Mouse (Mus musculus): Measurements from ENCODE around the gene Mvp.

- TF ChIP-seq MXI1 (IDR thresholded peaks at IDR 0.05; ENCODE audit: low read depth, low read length) (no peak), MEF2A (IDR thresholded peaks at IDR 0.05; ENCODE audit: extremely low read depth, insufficient replicate concordance, low read depth, low read length, poor library complexity, severe bottlenecking) (no peak), CHD1 (IDR thresholded peaks at IDR 0.05; ENCODE audit: low read depth, low read length) (no peak), CTCF (IDR thresholded peaks at IDR 0.05 in 2 of 3, conservative IDR thresholded peaks at IDR 0.05 in 1 of 3; ENCODE audit: control insufficient read depth in 1 of 3, insufficient read depth in 1 of 3, low read depth in 2 of 3, low read length in 3 of 3, poor library complexity in 1 of 3, severe bottlenecking in 1 of 3) (no peak), TCF12 (IDR thresholded peaks at IDR 0.05; ENCODE audit: low read depth, low read length) (no peak), GATA1 (IDR thresholded peaks at IDR 0.05; ENCODE audit: low read depth, low read length) (no peak), POLR2A (IDR thresholded peaks at IDR 0.05; ENCODE audit: control insufficient read depth in 1 of 2, insufficient read depth in 1 of 2, low read depth in 1 of 2, low read length in 2 of 2, poor library complexity in 1 of 2) (0 out of 4 replicates have a peak, but pooled peaks of 1 of the 2 experiments have one; percentile 20), MAX (IDR thresholded peaks at IDR 0.05; ENCODE audit: low read length) (no peak), TBP (IDR thresholded peaks at IDR 0.05; ENCODE audit: low read depth, low read length) (no peak), GABPA (IDR thresholded peaks at IDR 0.05; ENCODE audit: low read depth, low read length) (no peak), USF1 (IDR thresholded peaks at IDR 0.05; ENCODE audit: low read depth, low read length) (no peak), CHD2 (IDR thresholded peaks at IDR 0.05; ENCODE audit: low read length) (no peak)
Measured at GRCm38 (mm10) chr7:127017950-127018345, 3.5 kb upstream of the Mvp start.
